Mouse (Mus musculus): Measurements from ENCODE around the gene Nudc. TPM values are rescaled to one million over a fixed set of nuclear protein-coding genes. Genes with fewer than 3 reads are reported as not detected.

Nudc gene
- polyA plus RNA-seq, 2 experiments = 88.2 to 124 TPM

GRCm38 (mm10) chr4:133488619-133489392 lies 57.0 kb downstream of the Nudc start:
- Histone ChIP-seq H3K27ac (no peak overlapping the region), H3K4me1 (replicated peaks; ENCODE audit: control insufficient read depth in 2 of 2, insufficient read depth in 2 of 2, low read length in 1 of 2) (peaks cover 2 to 19% of the 10 kb centered on the region in 2 experiments; a peak in 3 of 4 replicates), H3K9ac (replicated peaks) (no peak overlapping the region), H3K4me3 (ENCODE audit: insufficient read depth in 1 of 2, low read depth in 2 of 2, low read length in 2 of 2) (no peak overlapping the region), H3K27me3 (ENCODE audit: control insufficient read depth, insufficient read depth, low read length) (peaks cover 6% of the 10 kb centered on the region), H3K9me3 (ENCODE audit: control insufficient read depth, low read length) (no peaks in the 10 kb centered on the region), H3K36me3 (replicated peaks; ENCODE audit: control insufficient read depth, insufficient read depth, low read depth) (no peaks in the 10 kb centered on the region), H3K4me2 (ENCODE audit: low read depth) (no peak overlapping the region)
- 59% methylated on average over 20 of the region's 20 CpGs for WGBS (ENCODE audit: insufficient replicate concordance)
- DNase-seq (ENCODE audit: low read depth in 3 of 3, low spot score in 3 of 3) (peak in 1 of 3 experiments; percentile 27), ATAC-seq (ENCODE audit: insufficient read depth) (peak; percentile 79; the same call in 1 of the 2 replicates)
- no peak for TF ChIP-seq CTCF (IDR thresholded peaks at IDR 0.05; ENCODE audit: low read depth)
- peak; percentile 57 for TF ChIP-seq EP300 (IDR thresholded peaks at IDR 0.05; ENCODE audit: low read depth)

- H3K9ac ChIP-seq (replicated peaks) = no peak overlapping the region
- TF ChIP-seq EP300 (IDR thresholded peaks at IDR 0.05; ENCODE audit: low read depth) (no peak), CTCF (IDR thresholded peaks at IDR 0.05; ENCODE audit: low read depth) (no peak)
- 84% methylated on average over 26 of the region's 26 CpGs for WGBS (ENCODE audit: insufficient replicate concordance)
- no peak overlapping the region for H3K4me3 ChIP-seq (ENCODE audit: insufficient read depth in 1 of 2, low read depth in 2 of 2, low read length in 2 of 2)
- no peak overlapping the region for H3K4me2 ChIP-seq (ENCODE audit: low read depth)
- peaks cover 2 to 19% of the 10 kb centered on the region in 2 experiments; a peak in 3 of 4 replicates for H3K4me1 ChIP-seq (replicated peaks; ENCODE audit: control insufficient read depth in 2 of 2, insufficient read depth in 2 of 2, low read length in 1 of 2)
- ATAC-seq (ENCODE audit: insufficient read depth) = no peak
- no peaks in the 10 kb centered on the region for H3K9me3 ChIP-seq (ENCODE audit: control insufficient read depth, low read length)
- no peak for DNase-seq (ENCODE audit: low read depth in 3 of 3, low spot score in 3 of 3)
- H3K27ac ChIP-seq = no peak overlapping the region
- H3K27me3 ChIP-seq (ENCODE audit: control insufficient read depth, insufficient read depth, low read length) = peaks cover 15% of the 10 kb centered on the region
- H3K36me3 ChIP-seq (replicated peaks; ENCODE audit: control insufficient read depth, insufficient read depth, low read depth) = no peaks in the 10 kb centered on the region
Measured at GRCm38 (mm10) chr4:133486673-133487357, 59.0 kb downstream of the Nudc start.

GRCm38 (mm10) chr4:133485691-133486425 lies 59.9 kb downstream of the Nudc start:
- peaks cover 2 to 14% of the 10 kb centered on the region in 2 experiments; a peak in 2 of 4 replicates for H3K4me1 ChIP-seq (replicated peaks; ENCODE audit: control insufficient read depth in 2 of 2, insufficient read depth in 2 of 2, low read length in 1 of 2)
- H3K27me3 ChIP-seq (ENCODE audit: control insufficient read depth, insufficient read depth, low read length) = peaks cover 25% of the 10 kb centered on the region
- ATAC-seq (ENCODE audit: insufficient read depth) (no peak), DNase-seq (ENCODE audit: low read depth in 3 of 3, low spot score in 3 of 3) (no peak)
- H3K9ac ChIP-seq (replicated peaks) = no peak overlapping the region
- WGBS (ENCODE audit: insufficient replicate concordance) = 77% methylated on average over 28 of the region's 28 CpGs
- no peaks in the 10 kb centered on the region for H3K36me3 ChIP-seq (replicated peaks; ENCODE audit: control insufficient read depth, insufficient read depth, low read depth)
- no peak overlapping the region for H3K4me2 ChIP-seq (ENCODE audit: low read depth)
- no peaks in the 10 kb centered on the region for H3K9me3 ChIP-seq (ENCODE audit: control insufficient read depth, low read length)
- no peak overlapping the region for H3K27ac ChIP-seq
- TF ChIP-seq CTCF (IDR thresholded peaks at IDR 0.05; ENCODE audit: low read depth) = no peak
- TF ChIP-seq EP300 (IDR thresholded peaks at IDR 0.05; ENCODE audit: low read depth) = no peak
- H3K4me3 ChIP-seq (ENCODE audit: insufficient read depth in 1 of 2, low read depth in 2 of 2, low read length in 2 of 2) = no peak overlapping the region

GRCm38 (mm10) chr4:133484266-133485025 lies 61.4 kb downstream of the Nudc start:
- no peak overlapping the region for H3K9ac ChIP-seq (replicated peaks)
- DNase-seq (ENCODE audit: low read depth in 3 of 3, low spot score in 3 of 3) (no peak), ATAC-seq (ENCODE audit: insufficient read depth) (no peak)
- H3K36me3 ChIP-seq (replicated peaks; ENCODE audit: control insufficient read depth, insufficient read depth, low read depth) = no peaks in the 10 kb centered on the region
- peaks cover 2 to 11% of the 10 kb centered on the region in 2 experiments; a peak in 2 of 4 replicates for H3K4me1 ChIP-seq (replicated peaks; ENCODE audit: control insufficient read depth in 2 of 2, insufficient read depth in 2 of 2, low read length in 1 of 2)
- no peak overlapping the region for H3K27ac ChIP-seq
- no peaks in the 10 kb centered on the region for H3K9me3 ChIP-seq (ENCODE audit: control insufficient read depth, low read length)
- H3K4me2 ChIP-seq (ENCODE audit: low read depth) = no peak overlapping the region
- H3K4me3 ChIP-seq (ENCODE audit: insufficient read depth in 1 of 2, low read depth in 2 of 2, low read length in 2 of 2) = no peak overlapping the region
- 13% methylated on average over 22 of the region's 22 CpGs for WGBS (ENCODE audit: insufficient replicate concordance)
- peaks cover 39% of the 10 kb centered on the region for H3K27me3 ChIP-seq (ENCODE audit: control insufficient read depth, insufficient read depth, low read length)
- TF ChIP-seq EP300 (IDR thresholded peaks at IDR 0.05; ENCODE audit: low read depth) = no peak
- no peak for TF ChIP-seq CTCF (IDR thresholded peaks at IDR 0.05; ENCODE audit: low read depth)

Small RNA genes lying within 50 kb of the gene (microRNA-seq; reads per million reads assigned to microRNA genes)
- not detected for gene Gm23158

Other genes with a start within 250 kb of the Nudc start
- 6.4 and 7.0 TPM in 2 replicates for gene Wdtc1, start 192.5 kb downstream of the Nudc start, polyA plus RNA-seq (2012; rRNA removed)
- 7.3 and 9.1 TPM in 2 replicates for gene Wdtc1, start 192.5 kb downstream of the Nudc start, polyA plus RNA-seq (2014; fragmentation: Nextera tagmentation; extraction: Ambion mirVana)
- gene Slc9a1, start 176.3 kb downstream of the Nudc start, polyA plus RNA-seq (2012; rRNA removed) = 6.7 and 7.6 TPM in 2 replicates
- 2.1 and 2.3 TPM in 2 replicates for gene Slc9a1, start 176.3 kb downstream of the Nudc start, polyA plus RNA-seq (2014; fragmentation: Nextera tagmentation; extraction: Ambion mirVana)
- 0.02 and 0.05 TPM in 2 replicates for gene Tent5b, start 65.9 kb downstream of the Nudc start, polyA plus RNA-seq (2012; rRNA removed)
- gene Tent5b, start 65.9 kb downstream of the Nudc start, polyA plus RNA-seq (2014; fragmentation: Nextera tagmentation; extraction: Ambion mirVana) = not detected in 2 replicates
- gene Trnp1, start 47.4 kb downstream of the Nudc start, polyA plus RNA-seq (2012; rRNA removed) = 0.04 TPM in 1 of 2 replicates, not detected in the other
- not detected in 2 replicates for gene Trnp1, start 47.4 kb downstream of the Nudc start, polyA plus RNA-seq (2014; fragmentation: Nextera tagmentation; extraction: Ambion mirVana)
- gene Kdf1, start 27.0 kb downstream of the Nudc start, polyA plus RNA-seq (2012; rRNA removed) = 0.18 and 0.43 TPM in 2 replicates
- 0.48 and 0.53 TPM in 2 replicates for gene Kdf1, start 27.0 kb downstream of the Nudc start, polyA plus RNA-seq (2014; fragmentation: Nextera tagmentation; extraction: Ambion mirVana)
- gene Nr0b2, start 7.4 kb upstream of the Nudc start, polyA plus RNA-seq (2012; rRNA removed) = 0.38 and 0.48 TPM in 2 replicates
- gene Nr0b2, start 7.4 kb upstream of the Nudc start, polyA plus RNA-seq (2014; fragmentation: Nextera tagmentation; extraction: Ambion mirVana) = 0.77 and 0.85 TPM in 2 replicates
- gene Gpatch3, start 28.7 kb upstream of the Nudc start, polyA plus RNA-seq (2012; rRNA removed) = 1.9 and 3.1 TPM in 2 replicates
- gene Gpatch3, start 28.7 kb upstream of the Nudc start, polyA plus RNA-seq (2014; fragmentation: Nextera tagmentation; extraction: Ambion mirVana) = 3.1 and 4.6 TPM in 2 replicates
- gene Gpn2, start 38.4 kb upstream of the Nudc start, polyA plus RNA-seq (2012; rRNA removed) = 15.2 and 17.6 TPM in 2 replicates
- gene Gpn2, start 38.4 kb upstream of the Nudc start, polyA plus RNA-seq (2014; fragmentation: Nextera tagmentation; extraction: Ambion mirVana) = 10.0 and 10.3 TPM in 2 replicates
- gene Sfn, start 56.2 kb upstream of the Nudc start, polyA plus RNA-seq (2012; rRNA removed) = 0.45 and 0.52 TPM in 2 replicates
- 0.10 and 0.35 TPM in 2 replicates for gene Sfn, start 56.2 kb upstream of the Nudc start, polyA plus RNA-seq (2014; fragmentation: Nextera tagmentation; extraction: Ambion mirVana)
- gene Zdhhc18, start 104.2 kb upstream of the Nudc start, polyA plus RNA-seq (2012; rRNA removed) = 3.8 and 3.9 TPM in 2 replicates
- gene Zdhhc18, start 104.2 kb upstream of the Nudc start, polyA plus RNA-seq (2014; fragmentation: Nextera tagmentation; extraction: Ambion mirVana) = 0.58 and 0.90 TPM in 2 replicates
- 3.2 and 3.3 TPM in 2 replicates for gene Pigv, start 126.7 kb upstream of the Nudc start, polyA plus RNA-seq (2012; rRNA removed)
- 3.1 and 4.0 TPM in 2 replicates for gene Pigv, start 126.7 kb upstream of the Nudc start, polyA plus RNA-seq (2014; fragmentation: Nextera tagmentation; extraction: Ambion mirVana)
- gene Arid1a, start 210.8 kb upstream of the Nudc start, polyA plus RNA-seq (2012; rRNA removed) = 11.9 and 12.0 TPM in 2 replicates
- 7.4 and 7.8 TPM in 2 replicates for gene Arid1a, start 210.8 kb upstream of the Nudc start, polyA plus RNA-seq (2014; fragmentation: Nextera tagmentation; extraction: Ambion mirVana)